Mouse (Mus musculus) monocyte, adult 5-6 weeks (primary cell): ENCODE data around the gene Ppm1m. TPM values are rescaled to one million over a fixed set of nuclear protein-coding genes. Genes with fewer than 3 reads are reported as not detected.

Experiments used
- total RNA-seq: library from RNA; stranded (forward); fragments of 200-1000, 200-491, 200-594 nt; gene quantifications from 3 replicates; pipeline ENCODE4 v1.2.3, GENCODE M21; 2017

Ppm1m gene
- total RNA-seq, 1 experiment from 2014 or later, result 30.2 TPM

Other genes starting within 250 kb of the Ppm1m start
- not detected in 3 replicates for gene Col6a5, start 239.1 kb downstream of the Ppm1m start, total RNA-seq
- not detected in 3 replicates for gene Col6a4, start 103.0 kb downstream of the Ppm1m start, total RNA-seq
- 0.29 to 3.0 TPM (median 0.97 TPM) in 3 replicates for gene Glyctk, start 41.6 kb downstream of the Ppm1m start, total RNA-seq
- 75.8 to 89.5 TPM (median 88.3 TPM) in 3 replicates for gene Wdr82, start 28.8 kb downstream of the Ppm1m start, total RNA-seq
- gene Twf2, start 3.4 kb upstream of the Ppm1m start, total RNA-seq, result 50.2 to 87.3 TPM (median 73.1 TPM) in 3 replicates
- gene Tlr9, start 22.9 kb upstream of the Ppm1m start, total RNA-seq, result 4.2 to 6.6 TPM (median 6.1 TPM) in 3 replicates
- gene Alas1, start 48.9 kb upstream of the Ppm1m start, total RNA-seq, result 26.0 to 28.0 TPM (median 27.3 TPM) in 3 replicates
- 0.38 to 2.4 TPM (median 0.85 TPM) in 3 replicates for gene Poc1a, start 81.3 kb upstream of the Ppm1m start, total RNA-seq
- gene Dusp7, start 168.9 kb upstream of the Ppm1m start, total RNA-seq, result 8.7 to 21.2 TPM (median 12.2 TPM) in 3 replicates
- 521 to 617 TPM (median 563 TPM) in 3 replicates for gene Rpl29, start 229.7 kb upstream of the Ppm1m start, total RNA-seq
- 2.8 to 9.5 TPM (median 5.4 TPM) in 3 replicates for gene Acy1, start 238.6 kb upstream of the Ppm1m start, total RNA-seq
- gene Abhd14b, start 247.7 kb upstream of the Ppm1m start, total RNA-seq, result 2.7 to 3.3 TPM (median 3.2 TPM) in 3 replicates
- 1.5 to 6.5 TPM in 2 of 3 replicates, not detected in the other for gene Abhd14a, start 247.9 kb upstream of the Ppm1m start, total RNA-seq